Mouse (Mus musculus) heart, postnatal 25 days (tissue): Measurements from ENCODE around the gene Zfp651. TPM values are rescaled to one million over a fixed set of nuclear protein-coding genes. Genes with fewer than 3 reads are reported as not detected.

Source experiments
- DNase-seq: peaks from one replicate; pipeline ENCODE4 v3.0.0; 2022; ENCODE audit warnings: low spot score
- intact Hi-C: fragments of 180-260 bp; cut with DNase I; formaldehyde crosslinking; loops from one replicate; pipeline ENCODE4 v1.15.1; 2025
- total RNA-seq, 2 experiments: library from RNA; stranded (reverse); gene quantifications; 2 replicates each; pipeline ENCODE4 v1.2.3; 2021

Gene Zfp651
- total RNA-seq, 2 experiments from 2014 or later: 116 to 128 TPM

- no peak for DNase-seq
- intact Hi-C loops: loop anchor here (5.0 kb wide), 1 partner anchor 71 kb away; no protein-coding TSS in a partner anchor
These were observed 2.0 kb downstream of the Zfp651 start for GRCm38 (mm10) chr9:121761091-121761665.

GRCm38 (mm10) chr9:121761787-121762186 is 2.7 kb downstream of the Zfp651 start:
- intact Hi-C loops: loop anchor here (5.0 kb wide), 1 partner anchor 71 kb away; no protein-coding TSS in a partner anchor
- no peak for DNase-seq

- intact Hi-C loops: loop anchor here (5.0 kb wide), 1 partner anchor 70 kb away; no protein-coding TSS in a partner anchor
- DNase-seq: no peak
These were observed 3.1 kb downstream of the Zfp651 start for GRCm38 (mm10) chr9:121762248-121762647.

GRCm38 (mm10) chr9:121762761-121763160 is 3.6 kb downstream of the Zfp651 start:
- intact Hi-C loops: loop anchor here (5.0 kb wide), 1 partner anchor 70 kb away; no protein-coding TSS in a partner anchor
- no peak for DNase-seq

- intact Hi-C loops: loop anchor here (5.0 kb wide), 1 partner anchor 69 kb away; no protein-coding TSS in a partner anchor
- no peak for DNase-seq
These were observed 4.6 kb downstream of the Zfp651 start for GRCm38 (mm10) chr9:121763716-121764115.

DNA sequence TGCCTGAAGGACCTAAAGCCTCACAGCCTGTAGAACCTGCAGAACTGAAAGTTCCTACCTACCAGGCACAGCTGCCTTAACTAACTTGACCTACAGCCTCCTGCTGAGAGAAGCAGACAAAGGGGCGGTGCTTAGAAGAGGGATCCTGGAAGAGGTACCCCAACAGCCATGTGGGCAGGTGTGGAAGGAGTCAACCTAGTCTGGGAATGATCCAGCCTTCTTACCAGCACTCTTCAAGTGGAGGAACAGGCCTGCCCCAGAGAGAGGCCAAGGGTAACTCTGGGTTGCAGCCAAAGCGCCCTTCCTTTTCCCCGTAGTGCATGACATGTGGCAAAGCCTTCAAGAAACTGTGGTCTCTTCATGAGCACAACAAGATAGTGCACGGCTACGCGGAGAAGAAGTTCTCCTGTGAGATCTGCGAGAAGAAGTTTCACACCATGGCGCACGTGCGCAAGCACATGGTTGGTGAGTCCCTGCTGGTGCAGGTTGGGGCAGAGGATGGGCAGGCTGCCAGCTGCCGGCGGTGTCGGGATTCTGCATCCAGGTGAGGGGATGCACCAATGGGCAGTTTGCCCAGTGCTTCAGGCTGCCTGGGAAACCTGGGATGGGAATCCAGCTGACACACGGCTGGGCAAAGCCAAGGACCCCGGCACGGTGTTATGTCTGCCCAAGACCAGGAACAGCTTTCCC is 6.2 kb downstream of the Zfp651 start:
- no peak for DNase-seq
- intact Hi-C loops: no loop called here

GRCm38 (mm10) chr9:121772412-121772811 is 13.3 kb downstream of the Zfp651 start:
- intact Hi-C loops: no loop called here
- DNase-seq: no peak

- no peak for DNase-seq
- intact Hi-C loops: no loop called here
These were observed 16.8 kb downstream of the Zfp651 start for GRCm38 (mm10) chr9:121775951-121776350.

GRCm38 (mm10) chr9:121776511-121776910 is 17.4 kb downstream of the Zfp651 start:
- intact Hi-C loops: no loop called here
- no peak for DNase-seq

DNA sequence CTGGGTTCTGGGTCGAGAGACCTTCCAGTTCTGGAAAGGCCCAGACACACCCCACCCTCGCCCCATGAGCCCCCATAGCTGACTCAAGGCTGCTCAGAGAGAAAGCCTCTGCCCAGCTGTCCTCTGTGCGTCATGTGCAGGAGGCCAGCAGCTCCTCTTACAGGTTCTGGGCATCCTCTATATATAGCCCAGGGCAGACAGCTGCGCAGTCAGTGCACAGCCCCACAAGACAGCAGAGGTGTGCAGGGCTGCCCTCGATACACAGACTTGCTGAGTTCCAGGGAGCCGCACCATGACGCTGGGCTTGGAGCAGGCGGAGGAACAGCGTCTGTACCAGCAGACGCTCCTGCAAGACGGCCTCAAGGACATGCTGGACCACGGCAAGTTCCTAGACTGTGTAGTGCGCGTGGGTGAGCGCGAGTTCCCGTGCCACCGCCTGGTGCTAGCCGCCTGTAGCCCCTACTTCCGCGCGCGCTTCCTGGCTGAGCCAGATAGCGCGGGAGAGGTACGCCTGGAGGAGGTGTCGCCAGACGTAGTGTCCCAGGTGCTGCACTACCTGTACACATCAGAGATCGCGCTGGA is 18.4 kb downstream of the Zfp651 start, which contains the start of gene Klhl40:
Gene Klhl40 (plus strand): TSS at position 124 of the 582 bp plus-strand sequence.
- intact Hi-C loops: no loop called here
- DNase-seq: no peak

DNA sequence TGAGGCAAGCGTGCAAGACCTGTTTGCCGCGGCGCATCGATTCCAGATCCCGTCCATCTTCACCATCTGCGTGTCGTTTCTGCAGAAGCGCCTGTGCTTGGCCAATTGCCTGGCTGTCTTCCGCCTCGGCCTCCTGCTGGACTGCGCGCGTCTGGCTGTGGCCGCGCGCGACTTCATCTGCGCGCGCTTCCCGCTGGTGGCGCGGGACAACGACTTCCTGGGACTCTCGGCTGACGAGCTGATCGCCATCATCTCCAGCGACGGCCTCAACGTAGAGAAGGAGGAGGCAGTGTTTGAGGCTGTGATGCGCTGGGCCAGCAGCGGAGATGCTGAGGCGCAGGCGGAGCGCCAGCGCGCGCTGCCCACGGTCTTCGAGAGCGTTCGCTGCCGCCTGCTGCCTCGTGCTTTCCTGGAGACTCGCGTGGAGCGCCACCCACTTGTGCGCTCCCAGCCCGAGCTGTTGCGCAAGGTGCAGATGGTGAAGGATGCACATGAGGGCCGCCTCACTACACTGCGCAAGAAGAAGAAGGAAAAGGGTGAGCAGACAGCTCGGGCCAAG is 19.0 kb downstream of the Zfp651 start:
- intact Hi-C loops: no loop called here
- no peak for DNase-seq

GRCm38 (mm10) chr9:121784801-121785200 is 25.7 kb downstream of the Zfp651 start:
- intact Hi-C loops: no loop called here

DNA sequence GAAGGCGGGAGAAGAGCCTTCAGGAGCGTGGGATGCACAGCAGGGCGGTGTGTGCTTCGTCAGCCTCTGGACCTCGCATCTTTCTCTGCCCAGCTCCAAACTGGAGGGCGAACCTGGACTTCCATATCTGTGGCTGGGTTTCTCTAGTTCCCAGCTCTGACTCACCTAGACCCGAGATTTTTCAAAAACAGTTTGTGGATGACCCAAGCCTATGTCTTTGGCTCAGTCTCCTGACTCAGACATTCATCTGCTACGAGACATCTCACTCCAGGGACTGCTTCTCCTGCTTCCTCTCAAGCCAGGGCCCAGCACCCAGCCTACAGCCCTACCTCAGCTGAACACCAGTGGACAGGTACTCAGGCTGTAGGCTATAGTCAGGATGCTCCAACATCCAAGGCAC is 26.1 kb downstream of the Zfp651 start:
- intact Hi-C loops: no loop called here
- DNase-seq: no peak

More at GRCm38 (mm10) chr9:121784801-121785200, 25.7 kb downstream of the Zfp651 start:
- no peak for DNase-seq

GRCm38 (mm10) chr9:121786359-121786758 is 27.2 kb downstream of the Zfp651 start:
- intact Hi-C loops: no loop called here
- no peak for DNase-seq

GRCm38 (mm10) chr9:121791206-121791605 is 32.1 kb downstream of the Zfp651 start:
- peak; percentile 45 for DNase-seq
- intact Hi-C loops: no loop called here

- DNase-seq: no peak
- intact Hi-C loops: no loop called here
These were observed 32.8 kb downstream of the Zfp651 start, which contains the start of gene Hhatl for GRCm38 (mm10) chr9:121791757-121792521. Gene Hhatl, minus strand, starts transcription at chr9:121792507.

DNA sequence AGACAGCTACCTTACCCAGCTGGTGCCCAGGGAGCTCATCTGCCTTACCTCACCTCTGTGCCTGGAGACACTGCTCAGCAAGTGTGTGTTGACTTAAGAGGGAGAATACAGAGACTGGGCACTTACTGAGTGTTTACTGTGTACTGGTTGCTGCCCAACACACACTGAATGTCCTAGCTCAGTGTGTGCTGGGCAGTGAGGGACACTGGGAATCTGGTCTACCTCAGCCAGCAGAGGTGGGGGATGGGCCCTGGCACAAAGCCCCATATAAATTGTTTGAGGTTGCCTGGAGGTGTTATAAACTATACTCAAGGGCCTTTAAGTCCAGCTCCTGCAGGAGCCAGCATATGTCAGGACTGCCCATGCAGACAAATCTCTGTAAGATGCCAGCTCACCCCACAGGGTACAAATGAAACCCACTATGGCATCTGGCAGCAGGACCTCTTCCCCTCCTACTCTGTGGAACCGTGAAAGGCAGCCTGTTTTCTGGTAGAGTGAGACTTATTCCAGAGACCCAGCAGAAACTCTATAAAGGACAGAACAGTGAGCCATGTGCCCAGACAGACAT is 35.9 kb downstream of the Zfp651 start:
- DNase-seq: no peak
- intact Hi-C loops: no loop called here

DNA sequence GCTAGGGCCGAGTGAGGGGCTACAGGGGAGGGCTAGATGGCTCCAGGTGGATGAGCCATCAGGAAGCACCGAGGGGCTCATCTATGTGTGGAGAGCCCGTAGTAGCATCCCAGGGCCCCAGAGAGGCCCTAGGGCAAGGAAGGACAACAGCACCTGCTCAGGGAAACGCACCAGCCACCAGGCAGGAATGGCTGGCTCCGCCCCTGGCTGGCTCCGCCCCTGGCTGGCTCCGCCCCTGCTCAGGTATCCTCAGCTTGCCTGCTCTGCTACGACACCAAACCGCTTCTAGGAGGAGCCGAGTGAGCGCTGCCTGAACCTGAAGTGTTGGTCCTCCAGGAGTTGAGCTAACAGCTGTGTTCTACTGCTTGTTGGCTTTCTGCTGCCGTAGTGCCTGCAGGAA is 38.6 kb downstream of the Zfp651 start:
- intact Hi-C loops: no loop called here
- no peak for DNase-seq

DNA sequence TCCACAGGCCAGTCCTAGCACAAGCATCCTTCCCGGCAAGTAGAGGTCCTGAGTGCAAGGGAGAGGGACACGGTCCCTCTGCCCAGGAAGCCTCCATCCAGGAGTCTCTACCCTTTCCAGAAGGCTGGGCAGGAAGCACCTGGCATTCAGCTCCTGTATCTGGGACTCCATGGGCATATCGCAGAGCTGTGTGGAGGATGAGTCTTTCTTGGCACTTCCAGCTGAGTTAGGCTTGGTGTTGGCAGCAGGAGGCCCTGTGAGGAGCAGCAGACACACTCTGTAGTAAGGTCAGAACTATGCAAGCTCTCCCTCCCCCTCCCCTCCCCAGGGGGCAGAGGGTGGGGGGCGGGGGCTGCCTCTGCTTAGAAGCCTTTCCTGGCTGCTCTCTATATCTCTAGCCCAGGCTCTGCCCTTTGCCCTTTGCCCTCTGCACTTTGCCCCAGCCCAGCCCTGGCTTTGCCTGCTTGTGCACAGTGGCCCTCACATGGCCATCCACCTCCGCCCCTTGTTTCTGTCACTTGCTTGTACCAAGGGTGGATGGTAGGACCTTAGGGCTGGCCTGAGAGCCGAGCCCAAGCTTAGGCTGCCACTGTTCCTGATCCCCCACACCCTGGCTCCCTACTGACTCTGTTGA is 39.9 kb downstream of the Zfp651 start:
- DNase-seq: no peak
- intact Hi-C loops: no loop called here
